Mouse (Mus musculus): ENCODE results near the gene Scimp. TPM values are rescaled to one million over a fixed set of nuclear protein-coding genes. Genes with fewer than 3 reads are reported as not detected.
A peak's percentile ranks its signal among the peaks of the same experiment; 100 is the strongest.

Scimp gene
- polyA plus RNA-seq (2017; shearing (Covaris generic)) = under 1 TPM in 1 of 2 experiments, not detected in 1; 0.64 TPM

DNA sequence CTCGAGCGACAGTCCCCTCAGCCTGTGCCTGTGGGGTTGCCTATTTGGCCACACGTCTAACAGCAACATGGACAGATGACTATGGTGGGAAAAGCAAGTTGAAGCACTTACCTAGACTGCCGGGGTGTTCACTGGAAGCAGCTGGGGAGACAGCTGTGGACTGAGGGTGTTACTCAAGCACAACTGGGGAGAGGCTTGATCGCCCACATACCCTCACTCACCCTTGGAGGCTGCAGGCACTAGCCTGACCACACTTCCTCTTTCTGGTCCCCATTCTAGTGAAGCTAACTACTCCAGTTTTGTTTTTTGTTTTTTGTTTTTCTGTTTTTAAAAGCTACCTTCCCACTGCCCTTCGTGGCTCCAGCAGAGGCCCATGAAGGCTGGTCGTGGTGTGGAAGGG lies at the start of gene Scimp:
TSS of gene Scimp (minus strand) at position 222 of the 400 bp plus-strand sequence.
- no peak for ATAC-seq

DNA sequence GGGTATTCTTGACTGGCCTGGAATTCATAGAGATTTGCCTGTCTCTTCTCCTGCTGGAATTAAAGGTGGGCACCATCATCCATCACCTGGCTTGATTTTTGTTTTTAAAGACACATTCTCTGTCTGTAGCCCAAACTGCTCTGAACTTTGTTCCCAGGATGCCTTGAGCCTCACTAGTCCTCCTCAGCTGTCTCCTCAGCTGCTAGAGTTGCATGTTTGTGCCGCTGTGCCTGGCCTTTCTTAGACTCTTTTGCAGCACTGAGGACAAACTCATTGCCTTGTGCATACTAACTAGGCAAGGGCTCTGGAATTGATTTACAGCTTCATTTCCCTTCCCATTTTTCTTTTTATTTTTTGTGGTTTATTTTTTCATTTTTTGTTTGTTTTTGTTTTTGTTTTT lies 48.0 kb upstream of the Scimp start:
- no peak for ATAC-seq

DNA sequence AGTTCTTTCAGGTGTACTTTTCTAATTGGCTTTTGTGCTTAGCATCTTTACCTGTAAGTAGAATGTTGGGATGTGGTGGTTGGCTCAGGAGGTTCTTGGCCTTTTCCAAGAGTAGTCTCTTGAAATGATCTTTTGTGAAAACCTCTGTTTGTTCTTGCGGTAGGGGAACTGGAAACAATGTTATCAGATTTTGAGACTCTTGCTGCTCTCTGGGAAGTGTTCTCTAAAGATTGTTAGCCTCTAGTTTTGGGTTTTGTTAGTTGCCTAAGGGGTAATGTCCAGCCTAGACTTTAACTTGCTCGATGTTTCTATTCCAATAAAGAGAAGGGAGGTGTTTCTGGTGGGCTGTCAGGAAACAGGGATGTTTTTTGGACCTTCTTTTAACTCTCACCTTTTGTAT lies 33.6 kb upstream of the Scimp start:
- ATAC-seq = no peak

DNA sequence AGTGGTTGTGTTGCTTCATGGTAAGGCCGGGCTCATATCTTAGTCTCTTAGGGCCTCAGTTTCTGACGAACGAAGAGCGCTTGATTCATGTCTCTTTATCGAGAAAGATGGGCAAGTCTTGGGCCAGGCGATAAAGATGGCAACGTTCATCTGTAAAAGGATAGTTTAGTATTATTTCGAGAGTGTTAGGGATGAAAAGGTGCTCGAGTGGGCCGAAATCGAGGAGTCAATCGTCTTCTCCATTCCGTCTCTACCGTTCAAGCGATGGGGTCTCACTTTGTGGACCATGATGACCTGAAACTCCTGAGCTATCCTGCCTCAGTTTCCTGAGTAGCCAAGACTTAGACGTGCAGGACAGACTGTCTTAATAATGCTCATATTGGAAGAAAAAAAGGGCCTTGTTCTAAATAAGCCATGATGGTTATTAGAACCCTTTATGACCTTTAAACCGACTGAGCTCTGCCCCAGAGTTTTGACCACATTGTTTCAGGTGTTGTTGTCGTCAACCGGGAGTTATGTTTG lies 33.1 kb upstream of the Scimp start:
- ATAC-seq = no peak

DNA sequence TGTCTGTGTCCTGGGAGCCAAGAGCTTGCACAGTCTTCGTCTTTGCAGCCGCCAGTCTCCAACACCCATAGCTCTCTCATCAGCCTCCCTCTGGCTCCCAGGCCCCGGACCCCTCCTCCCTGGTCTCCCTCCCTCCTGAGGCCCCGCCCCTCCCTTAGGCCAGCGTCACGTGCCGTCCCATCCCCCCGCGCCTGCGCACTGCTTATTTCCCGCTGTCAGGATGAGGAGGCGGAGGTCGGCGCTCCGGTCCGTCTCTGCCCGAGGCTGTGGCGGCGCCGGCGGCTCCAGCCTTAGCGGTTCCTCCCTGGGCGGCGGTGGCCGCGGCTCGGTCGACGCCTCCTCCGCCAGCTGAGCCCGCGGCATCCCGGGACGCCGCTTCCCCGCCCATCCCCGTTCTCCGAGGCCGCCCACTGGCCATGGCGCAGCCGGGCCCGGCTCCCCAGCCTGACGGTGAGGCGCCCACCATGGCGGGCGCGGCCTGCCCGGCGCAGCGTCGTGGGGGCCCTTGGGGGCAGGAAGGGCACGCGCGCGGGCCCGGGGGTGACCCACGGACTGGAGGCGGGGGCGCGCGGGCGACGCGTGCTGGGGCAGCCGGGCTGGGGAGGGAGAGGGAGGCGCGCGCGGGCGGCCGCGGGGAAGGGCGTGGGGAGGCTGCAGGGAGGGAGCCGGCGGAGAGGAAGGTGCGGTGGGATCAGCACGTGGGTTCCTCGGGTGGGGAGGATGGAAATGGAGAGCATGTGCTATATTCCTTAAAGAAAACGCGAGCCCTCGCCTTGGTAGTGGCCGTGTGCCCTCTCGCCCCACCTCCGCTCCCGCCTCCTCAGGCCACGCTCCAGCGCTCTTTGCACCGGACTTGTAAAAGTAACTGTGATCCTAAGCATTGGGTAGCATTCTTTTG lies 32.4 kb upstream of the Scimp start, which contains the start of gene Rabep1:
TSS of gene Rabep1 (plus strand) at position 220 of the 898 bp plus-strand sequence.
- ATAC-seq = peak; percentile 66

DNA sequence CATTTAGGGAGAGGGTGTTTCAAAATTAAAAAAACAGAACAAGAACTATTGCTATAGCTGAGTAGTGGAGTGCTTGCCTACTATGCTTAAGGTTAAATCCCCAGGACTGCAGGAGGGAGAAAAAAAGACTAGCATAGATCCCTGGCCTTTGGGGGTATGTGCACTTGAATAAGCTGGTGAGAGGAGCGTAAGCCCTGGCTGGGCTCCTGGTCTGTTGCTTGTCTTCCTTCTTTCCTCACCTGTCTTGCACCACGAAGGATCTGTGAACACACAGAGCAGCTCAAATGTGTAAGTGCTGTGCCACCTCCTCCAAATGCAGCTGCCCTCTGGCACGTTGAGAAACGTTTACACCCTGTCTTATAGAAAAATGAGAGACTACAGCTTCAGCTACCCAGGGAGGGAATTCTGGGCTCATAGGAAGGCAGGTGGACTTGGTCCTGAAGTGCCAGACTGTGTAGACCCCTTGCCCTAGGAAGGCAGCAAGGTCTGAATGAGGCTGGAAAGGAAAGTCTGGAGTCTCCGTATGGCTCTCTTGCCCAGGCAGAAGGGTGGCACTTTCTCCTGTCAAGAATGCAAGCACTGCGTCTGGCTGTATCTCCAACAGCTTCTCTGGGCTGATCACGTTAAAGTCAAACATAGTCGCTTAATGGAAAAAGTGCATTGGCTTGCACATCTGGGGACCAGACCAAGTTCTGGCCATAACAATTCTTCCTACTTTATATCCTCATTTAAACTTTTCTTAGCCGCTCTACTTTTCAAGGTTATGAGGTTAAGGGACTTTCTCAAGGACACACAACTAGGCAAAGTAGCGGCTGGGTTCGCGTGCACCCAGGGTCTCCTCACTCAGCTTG lies 31.5 kb upstream of the Scimp start:
- no peak for ATAC-seq

DNA sequence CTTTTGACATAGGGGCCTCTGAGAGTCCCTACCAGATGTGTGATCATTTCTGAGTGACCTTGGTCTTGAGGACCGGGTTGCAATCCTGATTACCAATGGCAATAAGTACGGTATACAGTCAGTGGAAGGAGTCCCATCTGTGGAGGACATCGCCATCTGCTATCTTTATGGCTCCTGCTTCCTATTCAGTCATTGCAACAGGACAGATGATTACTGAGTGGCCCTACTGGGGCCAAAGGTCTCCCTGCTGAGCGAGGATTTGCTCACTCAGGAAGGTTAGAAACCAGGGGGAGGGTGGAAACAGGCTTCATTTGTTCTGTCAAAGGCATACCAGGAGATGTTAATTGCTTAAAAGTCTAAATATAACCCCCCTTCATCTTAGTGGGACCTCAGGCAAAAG lies 30.6 kb upstream of the Scimp start:
- no peak for ATAC-seq

DNA sequence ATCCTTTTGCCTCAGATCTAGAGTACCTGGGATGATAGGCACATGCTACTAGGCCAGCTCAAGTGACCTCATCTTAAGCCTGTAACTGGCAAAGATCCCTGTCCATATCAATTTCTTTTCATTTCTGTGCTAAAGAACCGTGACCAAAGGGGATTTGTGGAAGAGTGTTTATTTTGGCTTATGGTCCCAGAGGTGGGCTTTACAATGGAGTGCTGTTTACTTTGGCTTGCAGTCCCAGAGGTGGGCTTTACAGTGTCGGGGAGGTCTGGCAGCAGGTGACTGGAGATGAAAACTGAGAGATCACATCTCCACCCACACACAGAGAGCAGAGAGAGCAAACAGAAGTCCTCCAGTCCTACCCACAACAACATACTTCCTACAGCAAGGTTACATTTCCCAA lies 26.2 kb upstream of the Scimp start:
- no peak for ATAC-seq

DNA sequence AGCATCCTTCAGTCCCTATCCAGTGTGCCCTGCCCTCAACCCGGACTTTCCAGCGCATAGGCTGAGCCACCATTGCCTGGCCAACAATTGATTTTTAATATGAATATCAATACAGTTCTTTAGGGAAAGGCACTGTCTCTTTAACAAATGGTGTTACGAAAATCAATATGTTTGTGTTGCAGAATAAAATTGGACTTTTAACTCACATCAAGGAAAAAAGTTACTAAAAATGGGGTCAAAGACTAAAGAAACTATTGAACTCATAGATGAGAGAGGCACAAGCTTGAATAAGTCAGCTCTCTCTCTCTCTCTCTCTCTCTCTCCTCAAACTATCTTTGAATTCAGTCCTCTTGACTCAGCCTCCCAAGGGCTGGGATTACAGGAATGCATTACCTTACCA lies 24.6 kb upstream of the Scimp start:
- no peak for ATAC-seq

DNA sequence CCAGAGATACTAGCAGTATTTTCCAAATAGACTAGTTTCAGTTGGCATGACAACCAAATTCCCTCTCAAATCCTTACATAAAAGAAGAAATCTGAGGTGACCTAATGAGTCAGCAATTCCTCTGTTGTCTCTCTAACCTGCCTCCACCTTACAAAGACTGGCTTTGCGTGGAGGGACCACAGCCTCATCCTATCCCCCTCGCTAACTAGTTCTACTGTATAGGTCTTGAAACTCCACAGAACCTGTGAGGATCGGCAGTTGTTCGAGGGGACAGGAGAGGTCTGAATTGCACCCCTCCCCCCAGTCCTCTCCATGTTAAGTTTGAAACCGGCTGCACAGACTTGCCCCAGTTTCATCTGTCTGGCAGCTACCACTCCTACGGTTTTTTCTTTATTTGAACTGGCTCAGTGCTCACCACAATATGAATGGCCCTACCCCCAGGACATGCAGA lies 23.0 kb upstream of the Scimp start:
- ATAC-seq = no peak

DNA sequence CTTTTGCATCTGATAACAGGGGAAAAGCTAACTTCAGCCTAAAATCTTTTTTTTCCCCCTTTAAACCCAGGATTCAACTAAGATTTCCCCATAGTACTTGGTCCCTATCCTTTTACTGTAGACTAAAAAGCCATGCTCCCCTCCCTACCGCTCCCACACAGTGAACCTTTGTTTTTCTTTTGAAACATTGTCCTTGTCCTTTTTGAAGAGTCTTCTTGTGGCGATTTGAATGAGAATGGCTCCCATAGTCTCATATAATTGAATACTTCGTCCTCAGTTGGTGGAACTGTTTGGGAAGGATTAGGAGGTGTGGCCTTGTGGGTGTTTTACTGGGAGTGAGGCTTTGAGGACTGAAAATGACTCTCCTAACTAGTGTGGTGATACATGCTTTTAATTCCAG lies 21.4 kb upstream of the Scimp start:
- no peak for ATAC-seq

DNA sequence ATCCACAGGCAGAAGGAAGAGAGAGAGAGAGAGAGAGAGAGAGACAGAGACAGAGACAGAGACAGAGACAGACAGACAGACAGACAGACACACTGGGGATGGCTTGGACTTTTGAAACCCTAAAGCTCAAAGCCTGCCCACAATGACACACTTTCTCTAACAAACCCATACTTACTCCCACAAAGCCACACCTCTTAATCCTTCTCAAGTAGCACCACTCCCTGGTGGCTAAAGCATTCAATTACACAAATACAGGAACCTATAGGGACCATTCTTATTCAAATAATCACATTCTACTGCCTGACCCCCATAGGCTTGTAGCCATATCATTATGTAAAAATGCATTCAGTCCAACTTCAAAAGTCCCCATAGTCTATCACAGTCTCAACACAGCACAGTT lies 21.0 kb upstream of the Scimp start:
- ATAC-seq = no peak

DNA sequence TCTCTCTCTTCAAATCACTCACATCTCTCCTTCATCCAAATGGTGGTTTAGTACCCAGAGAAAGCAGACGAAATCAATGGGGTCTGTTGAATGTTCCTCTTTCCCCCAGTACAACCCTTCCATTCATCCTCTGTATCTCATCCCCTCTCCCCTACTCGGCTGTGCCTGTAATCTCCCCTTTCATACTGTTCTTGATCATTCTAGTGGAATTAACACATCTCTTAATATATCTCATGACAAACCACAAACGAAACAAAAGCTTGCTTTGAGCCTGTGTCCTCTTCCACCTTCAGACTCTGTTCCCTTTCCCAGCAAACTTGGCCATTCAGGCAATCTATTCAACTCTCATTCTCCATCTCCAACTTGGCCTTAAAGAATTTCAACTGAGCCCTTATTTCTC lies 18.8 kb upstream of the Scimp start:
- no peak for ATAC-seq

DNA sequence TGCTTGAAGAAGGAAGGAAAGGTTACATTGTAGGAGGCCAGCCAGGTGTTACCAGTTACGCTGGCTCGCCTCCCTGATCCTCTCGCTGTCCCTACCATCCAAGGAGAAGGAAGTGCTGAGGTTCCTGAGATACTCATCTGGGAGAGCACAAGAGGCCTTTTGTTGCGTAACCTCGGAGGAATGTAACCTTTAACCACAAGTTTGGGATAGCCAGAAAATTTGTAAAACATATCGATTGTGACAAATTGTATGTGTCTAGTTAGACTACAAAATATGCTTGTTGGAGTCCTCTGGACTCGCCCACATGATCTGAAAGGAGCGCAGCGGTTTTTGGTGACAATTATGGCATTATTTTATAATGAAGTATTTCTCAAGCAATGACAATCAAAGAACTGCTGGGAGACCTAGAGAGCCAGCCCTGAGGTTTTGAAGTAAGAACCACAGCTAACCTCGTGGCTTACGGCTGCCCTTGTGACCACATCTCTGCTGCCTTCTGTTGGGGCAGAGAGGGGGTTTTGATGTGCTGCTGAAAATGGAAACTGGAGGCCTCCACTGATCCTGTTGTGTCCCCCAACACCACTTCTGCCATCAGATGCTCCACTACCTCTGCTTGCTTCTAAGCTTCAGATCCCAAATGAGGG lies 16.7 kb upstream of the Scimp start:
- no peak for ATAC-seq

DNA sequence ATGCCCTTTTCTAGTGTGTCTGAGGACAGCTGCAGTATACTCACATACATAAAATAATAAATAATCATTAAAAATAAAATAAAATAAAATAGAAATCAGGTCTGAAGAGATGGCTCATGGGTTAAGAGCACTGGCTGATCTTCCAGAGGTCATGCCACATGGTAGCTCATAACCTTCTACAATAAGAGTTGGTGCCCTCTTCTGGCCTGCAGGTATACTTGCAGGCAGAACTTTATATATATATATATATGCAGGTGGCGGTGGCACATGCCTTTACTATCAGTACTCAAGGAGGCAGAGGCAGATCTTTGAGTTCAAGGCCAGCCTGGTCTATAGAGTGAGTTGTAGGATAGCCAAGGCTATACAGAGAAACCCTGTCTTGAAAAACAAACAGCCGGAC lies 13.8 kb upstream of the Scimp start:
- no peak for ATAC-seq

DNA sequence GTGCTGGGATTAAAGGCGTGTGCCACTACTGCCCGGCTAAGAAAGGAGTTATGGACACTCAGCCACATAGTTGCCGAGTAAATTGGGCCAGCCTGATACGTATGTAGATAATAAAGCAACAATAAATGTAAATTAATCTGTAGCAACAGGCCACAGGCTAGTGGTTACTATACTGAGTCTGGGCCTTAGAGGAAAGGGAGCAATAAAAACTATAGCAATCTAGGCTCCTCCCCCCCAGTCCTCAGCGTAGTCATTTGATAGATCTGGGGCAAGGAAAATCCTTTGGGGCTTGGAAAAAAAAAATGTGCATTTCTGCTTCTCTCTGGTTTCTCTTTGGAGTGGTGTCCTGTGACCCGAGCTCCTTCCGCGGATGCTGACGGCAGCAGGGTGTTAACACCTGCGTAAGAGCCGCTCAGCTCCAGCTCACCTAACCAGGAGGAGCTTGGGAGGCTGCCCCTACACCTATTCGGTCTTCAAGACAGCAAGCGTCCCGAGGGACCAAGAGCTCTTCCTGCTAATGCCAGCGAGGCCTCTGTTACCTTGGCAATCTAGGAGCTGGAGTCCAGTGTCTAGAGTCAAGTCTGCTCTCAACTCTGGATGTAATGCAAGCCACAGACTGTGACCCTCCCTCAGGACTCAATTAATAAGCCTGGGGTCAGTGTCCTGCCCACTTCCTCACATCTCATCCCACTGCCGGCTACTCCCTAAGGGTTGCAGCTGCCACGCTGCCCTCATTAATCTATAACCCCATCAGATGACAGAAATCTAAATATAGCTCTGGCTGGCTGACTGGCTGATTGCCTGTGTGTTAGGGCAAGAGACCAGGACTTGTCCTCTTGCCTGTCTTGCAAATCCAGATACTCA lies 9.6 kb upstream of the Scimp start:
- ATAC-seq = no peak

DNA sequence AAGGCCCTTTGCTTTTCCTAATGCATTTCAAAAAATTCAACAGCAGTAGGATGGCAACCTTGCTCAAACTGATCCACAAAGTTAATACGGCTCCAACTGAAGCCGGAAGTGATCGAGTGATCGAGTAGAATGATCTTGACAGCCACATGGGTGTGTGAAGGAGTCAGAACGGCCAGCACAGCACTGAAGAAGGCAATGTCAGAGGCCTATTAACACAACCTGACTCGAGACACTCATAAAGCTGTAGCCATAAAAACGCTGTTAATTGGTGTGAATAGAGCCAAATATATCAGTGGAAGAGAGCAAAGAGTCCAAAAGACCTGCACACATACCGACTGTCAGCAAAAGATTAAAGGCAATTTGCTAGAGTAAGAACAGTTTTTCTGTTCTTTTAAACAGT lies 7.7 kb upstream of the Scimp start:
- no peak for ATAC-seq

DNA sequence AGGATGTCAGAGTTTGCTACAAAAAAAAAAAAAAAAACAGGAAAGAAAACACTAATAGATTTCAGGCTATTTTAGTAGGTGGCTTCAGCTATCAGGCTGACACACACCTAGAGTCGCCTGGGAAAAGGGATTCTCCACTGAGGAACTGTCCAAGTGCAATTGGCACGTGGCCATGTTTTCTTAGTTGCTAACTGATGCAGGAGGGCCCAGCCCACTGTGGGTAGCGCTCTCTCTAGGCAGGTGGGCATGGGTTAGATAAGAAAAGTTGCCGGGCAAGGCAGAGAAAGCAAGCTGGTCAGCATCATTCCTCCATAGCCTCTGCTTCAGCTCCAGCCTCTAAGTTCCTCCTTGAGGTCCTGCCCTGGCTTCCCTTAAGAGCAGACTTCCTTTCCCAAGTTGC lies 4.4 kb upstream of the Scimp start:
- ATAC-seq = no peak

DNA sequence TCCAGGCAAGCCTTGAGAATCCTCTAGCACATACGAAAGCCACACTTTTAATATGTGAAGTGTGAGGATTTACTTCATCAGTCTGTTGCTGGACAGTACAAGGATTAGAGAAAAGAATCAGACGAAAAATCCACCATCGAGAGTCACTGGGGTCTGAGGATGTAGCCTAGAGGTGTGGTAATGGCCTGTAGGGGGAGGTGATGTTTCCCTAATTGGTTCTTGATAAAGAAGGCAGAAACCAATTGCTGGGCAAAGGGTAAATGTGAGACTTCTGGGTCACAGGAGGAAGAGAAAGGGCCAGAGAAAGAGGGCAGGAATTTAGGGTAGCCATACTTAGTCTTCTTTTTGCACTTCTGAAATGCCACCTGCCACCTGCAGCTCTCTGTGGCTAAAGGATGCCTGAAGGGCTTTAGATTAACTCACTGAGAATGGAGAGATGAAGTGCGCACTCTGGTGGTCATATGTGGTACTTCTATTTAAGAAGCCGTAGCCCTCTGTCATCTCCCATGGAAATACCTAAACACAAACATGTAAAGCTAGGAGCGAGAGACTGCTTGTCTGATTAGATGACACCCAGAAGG lies 3.2 kb upstream of the Scimp start:
- ATAC-seq = peak; percentile 63

DNA sequence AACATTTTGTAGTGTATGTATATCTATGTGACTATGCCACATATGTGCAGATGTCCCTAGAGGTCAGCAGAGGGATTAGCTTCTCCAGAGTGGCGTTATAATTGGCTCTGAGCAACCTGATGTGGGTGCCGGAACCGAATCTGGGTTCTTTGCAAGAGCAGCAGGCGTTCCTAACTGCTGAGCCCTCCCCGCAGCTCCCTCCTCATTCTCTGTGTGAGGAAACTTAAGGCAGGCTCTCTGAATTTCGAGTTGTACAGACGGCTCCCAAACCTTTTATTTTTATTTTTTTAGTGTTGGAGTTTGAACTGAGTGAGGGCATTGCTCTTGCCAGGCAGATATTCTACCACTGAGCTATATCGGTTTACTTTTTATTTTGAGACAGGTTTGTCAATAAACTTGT lies 2.7 kb upstream of the Scimp start:
- no peak for ATAC-seq

DNA sequence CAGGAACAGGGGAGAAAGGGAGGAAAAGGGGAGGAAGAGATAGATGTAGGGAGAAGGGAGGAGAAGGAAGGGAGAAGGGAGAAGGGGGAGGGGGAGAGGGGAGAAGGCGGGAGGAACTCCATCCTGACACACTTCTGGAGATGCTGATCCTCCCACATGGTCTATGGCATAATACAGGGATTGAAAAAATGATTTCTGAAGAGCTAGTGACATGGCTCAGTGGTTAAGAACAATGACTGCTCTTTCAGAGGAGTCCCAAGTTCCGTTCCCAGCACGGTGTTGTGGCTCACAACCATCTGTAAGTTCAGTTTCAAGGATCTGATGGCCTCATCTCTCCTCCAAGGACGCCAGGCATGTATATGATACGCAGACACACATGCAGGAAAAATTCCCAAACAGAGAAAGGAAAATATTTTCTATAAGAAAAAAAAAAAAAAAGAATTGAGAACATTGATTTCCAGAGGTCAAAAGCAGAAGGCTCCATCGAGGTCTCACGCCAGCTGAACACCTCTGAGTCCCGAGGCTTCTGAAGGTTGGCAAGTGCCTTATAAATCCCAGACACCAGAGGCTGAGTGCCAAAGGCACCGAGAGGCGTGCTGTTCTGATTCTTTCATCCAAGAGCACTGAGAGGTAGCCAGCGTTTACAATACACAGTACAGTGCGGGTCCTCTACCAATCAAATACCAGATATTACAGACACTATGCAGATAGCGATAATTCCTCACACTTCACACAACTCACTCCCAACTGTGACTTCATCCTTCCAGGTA lies 730 bp downstream of the Scimp start:
- ATAC-seq = no peak
